Mouse (Mus musculus) liver, postnatal 0 days (tissue): ENCODE results near the gene Rad54l.

Experiments used
- CTCF ChIP-seq: sonication (generic); IDR thresholded peaks from 2 replicates; pipeline ENCODE4 v1.5.1; 2016; ENCODE audit warnings: antibody characterized with exemption, low read depth
- EP300 ChIP-seq: IDR thresholded peaks from 2 replicates; pipeline ENCODE4 v1.6.1; 2016; ENCODE audit warnings: antibody characterized with exemption, low read depth, mild to moderate bottlenecking

GRCm38 (mm10) chr4:116143891-116144717 is 20.6 kb upstream of the Rad54l start:
- no peak for TF ChIP-seq CTCF
- no peak for TF ChIP-seq EP300
